Mouse (Mus musculus) hindbrain, embryonic 12.5 days (tissue): Measurements from ENCODE around the gene Gtsf2. TPM values are rescaled to one million over a fixed set of nuclear protein-coding genes. Genes with fewer than 3 reads are reported as not detected.
"Not testable (repeated sequence)": the region's sequence is repeated elsewhere in the genome, so short reads cannot be mapped to it uniquely, and the experiment has no call there.

Experiments used
- ATAC-seq: fragments of 200-750 bp; cut with Nextera tagmentation; 2 replicates; pipeline ENCODE4 v1.8.0; 2017; ENCODE audit warnings: moderate TSS enrichment; ENCODE audit not compliant: low FRiP score
- H3K27ac ChIP-seq: fragments of 300-500 bp; sonication (generic); 2 replicates; pipeline ENCODE4 v1.5.1; 2016; ENCODE audit warnings: mild to moderate bottlenecking
- H3K27me3 ChIP-seq: fragments of 300-500 bp; sonication (generic); 2 replicates; pipeline ENCODE4 v1.6.1; 2016; ENCODE audit warnings: mild to moderate bottlenecking
- H3K36me3 ChIP-seq: fragments of 300-500 bp; sonication (generic); 2 replicates; pipeline ENCODE4 v1.6.1; 2016; ENCODE audit warnings: mild to moderate bottlenecking
- H3K4me1 ChIP-seq: fragments of 300-500 bp; sonication (generic); 2 replicates; pipeline ENCODE4 v1.6.1; 2016
- H3K4me2 ChIP-seq: fragments of 300-500 bp; sonication (generic); replicated peaks from 2 replicates; pipeline ENCODE4 v1.6.1; 2016; ENCODE audit warnings: mild to moderate bottlenecking
- H3K4me3 ChIP-seq: fragments of 300-500 bp; sonication (generic); 2 replicates; pipeline ENCODE4 v1.5.1; 2016; ENCODE audit warnings: mild to moderate bottlenecking
- H3K9ac ChIP-seq: fragments of 300-500 bp; sonication (generic); 2 replicates; pipeline ENCODE4 v1.6.1; 2016; ENCODE audit warnings: mild to moderate bottlenecking, moderate library complexity
- H3K9me3 ChIP-seq: fragments of 300-500 bp; sonication (generic); replicated peaks from 2 replicates; pipeline ENCODE4 v1.6.1; 2016; ENCODE audit warnings: mild to moderate bottlenecking
- WGBS: fragments of 180-500 bp; shearing (Covaris S2); methylation state at CpG from one replicate; pipeline ENCODE4 v1.1.7; 2016; 5-methylcytosine and 5-hydroxymethylcytosine counted together
- polyA plus RNA-seq: library from polyadenylated mRNA; unstranded; fragments of >200 nt; fragmentation: Nextera tagmentation; extraction: Ambion mirVana; gene quantifications from 2 replicates; pipeline ENCODE4 v1.2.1, GENCODE M21; 2016

The Gtsf2 gene
- polyA plus RNA-seq, 1 experiment from 2014 or later, result not detected

- no peak overlapping the region for H3K4me3 ChIP-seq
- WGBS, result 85% methylated on average over 7 of the region's 7 CpGs
- H3K9me3 ChIP-seq, result no peaks in the 10 kb centered on the region
- no peak overlapping the region for H3K9ac ChIP-seq
- H3K36me3 ChIP-seq, result no peaks in the 10 kb centered on the region
- H3K27me3 ChIP-seq, result no peaks in the 10 kb centered on the region
- H3K4me2 ChIP-seq, result no peak overlapping the region
- no peak overlapping the region for H3K27ac ChIP-seq
- H3K4me1 ChIP-seq, result no peaks in the 10 kb centered on the region
- ATAC-seq, result no peak
Measured at GRCm38 (mm10) chr15:103471488-103472194, 23.4 kb upstream of the Gtsf2 start.

DNA sequence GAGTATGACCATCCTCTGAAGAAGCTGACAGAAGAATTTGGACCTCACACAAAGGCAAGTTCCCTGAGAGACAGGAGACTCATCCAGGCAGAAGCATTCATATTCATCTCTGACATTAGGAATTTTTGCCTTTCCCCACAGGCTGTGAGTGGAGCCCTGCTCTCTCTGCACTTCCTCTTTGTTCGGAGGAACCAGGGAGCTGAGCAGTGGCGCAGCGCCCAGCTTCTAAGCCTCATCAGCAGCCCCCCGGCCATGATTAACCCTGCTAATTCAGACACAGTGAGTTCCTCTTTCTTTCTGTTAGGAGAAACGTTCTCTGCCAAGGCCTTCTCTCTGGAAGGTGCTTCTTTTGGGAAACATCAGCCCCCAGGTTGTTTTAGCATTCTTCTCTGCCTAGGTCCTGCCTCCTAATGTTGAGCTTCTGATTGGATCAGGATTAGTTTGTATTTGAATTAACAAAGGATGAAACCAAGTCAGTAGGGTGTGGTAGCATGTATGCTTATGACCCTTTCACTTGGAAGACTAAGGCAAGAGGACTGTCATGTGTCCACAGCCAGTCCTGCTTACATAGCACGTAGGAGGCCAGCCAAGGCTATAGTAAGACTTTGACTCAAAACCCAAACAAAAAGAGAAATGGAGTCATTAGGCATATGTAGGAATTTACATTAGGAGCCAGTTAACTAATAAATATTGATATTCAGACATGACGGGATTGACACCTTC, 14.4 kb upstream of the Gtsf2 start:
- Histone ChIP-seq H3K36me3 (no peaks in the 10 kb centered on the region), H3K4me1 (no peaks in the 10 kb centered on the region), H3K9ac (no peak overlapping the region), H3K9me3 (no peaks in the 10 kb centered on the region), H3K27ac (no peak overlapping the region), H3K4me3 (no peak overlapping the region), H3K27me3 (no peaks in the 10 kb centered on the region), H3K4me2 (no peak overlapping the region)
- WGBS, result 79% methylated on average over 7 of the region's 7 CpGs
- no peak for ATAC-seq

DNA sequence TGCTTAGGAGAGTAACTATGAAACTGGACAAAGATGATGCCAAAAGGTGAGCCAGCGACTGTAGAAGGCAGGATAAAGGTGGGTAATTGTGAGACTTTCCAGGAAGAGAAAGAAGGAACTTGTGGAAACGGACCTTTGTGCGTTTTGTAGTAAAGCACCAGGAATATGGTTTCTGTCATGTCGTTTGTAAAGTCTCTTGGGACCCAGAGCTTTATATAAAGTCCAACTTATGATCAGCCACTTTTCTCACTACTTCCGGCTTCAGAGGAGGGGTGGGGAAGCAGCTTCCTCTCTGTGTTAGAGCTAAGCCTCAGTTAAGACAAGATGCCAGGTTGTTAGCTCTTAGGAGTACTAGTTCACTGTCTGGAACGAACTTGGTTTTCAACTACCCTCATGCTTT, 6.2 kb upstream of the Gtsf2 start:
- no peak overlapping the region for H3K4me2 ChIP-seq
- no peaks in the 10 kb centered on the region for H3K36me3 ChIP-seq
- H3K27me3 ChIP-seq, result no peaks in the 10 kb centered on the region
- no peaks in the 10 kb centered on the region for H3K9me3 ChIP-seq
- H3K27ac ChIP-seq, result no peak overlapping the region
- H3K9ac ChIP-seq, result no peak overlapping the region
- no peak for ATAC-seq
- no peaks in the 10 kb centered on the region for H3K4me1 ChIP-seq
- H3K4me3 ChIP-seq, result no peak overlapping the region
- 84% methylated on average over 6 of the region's 6 CpGs for WGBS

DNA sequence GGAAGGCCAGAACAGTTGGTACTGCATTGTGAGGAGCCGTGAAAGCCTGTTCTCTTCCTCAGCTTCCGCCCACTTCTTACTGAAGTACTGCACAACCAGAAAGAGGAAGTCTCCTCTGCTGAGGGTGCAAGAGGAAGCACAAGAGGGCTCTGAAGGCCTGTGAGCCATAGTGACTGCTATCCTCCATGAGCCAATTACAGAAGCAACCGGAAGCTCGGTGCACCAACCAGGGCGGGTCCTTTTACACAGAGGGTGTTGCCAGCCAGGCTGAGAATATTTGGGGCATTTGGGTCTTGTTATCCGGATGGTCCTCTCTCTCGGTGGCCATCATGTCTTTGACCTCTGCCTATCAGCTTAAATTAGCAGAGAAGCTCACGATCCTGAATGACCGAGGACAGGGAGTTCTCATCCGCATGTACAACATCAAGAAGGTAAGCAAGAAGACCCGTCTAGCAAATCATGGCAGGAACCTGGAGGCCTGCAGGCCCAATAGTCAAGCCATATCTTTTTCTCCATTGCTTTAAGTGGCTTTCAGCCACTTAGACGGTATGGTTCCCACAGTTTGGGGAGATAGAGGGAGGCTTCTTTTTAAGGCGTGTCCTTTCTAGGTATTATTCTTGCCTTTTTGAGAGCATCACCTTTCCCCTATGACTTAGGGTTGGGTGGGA, 5.4 kb upstream of the Gtsf2 start, which contains the start of gene Nckap1l:
Gene Nckap1l, plus strand, starts transcription at position 244 of the 668 bp plus-strand sequence.
- H3K4me1 ChIP-seq, result no peaks in the 10 kb centered on the region
- 89% methylated on average over 13 of the region's 13 CpGs for WGBS
- no peaks in the 10 kb centered on the region for H3K27me3 ChIP-seq
- no peak within 1 kb of the TSS for H3K9ac ChIP-seq
- H3K36me3 ChIP-seq, result no peaks in the 10 kb centered on the region
- no peak within 1 kb of the TSS for H3K27ac ChIP-seq
- no peak for ATAC-seq
- no peak within 1 kb of the TSS for H3K4me3 ChIP-seq
- H3K9me3 ChIP-seq, result no peaks in the 10 kb centered on the region
- no peak within 1 kb of the TSS for H3K4me2 ChIP-seq

DNA sequence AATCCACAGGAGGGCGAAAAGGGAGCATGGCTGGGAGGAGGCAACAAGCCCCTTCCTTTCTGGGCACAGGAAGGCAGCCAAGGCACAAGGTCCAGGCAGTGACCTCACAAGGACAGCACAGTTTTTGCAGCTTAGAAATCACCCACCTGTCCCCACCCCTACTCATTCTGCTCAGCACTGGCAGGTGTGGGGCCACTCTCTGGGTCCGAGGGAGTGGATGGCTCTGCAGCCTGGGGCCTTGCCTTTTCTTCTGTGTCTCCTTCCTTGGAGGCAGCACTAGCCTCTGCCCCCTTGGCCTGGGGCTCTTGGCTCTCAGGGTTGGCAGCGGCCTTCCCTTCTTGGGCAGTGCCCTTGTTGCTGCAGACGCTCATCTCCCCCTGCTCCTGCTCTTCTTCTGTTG, 2.3 kb downstream of the Gtsf2 start:
- not testable (repeated sequence) for H3K27ac ChIP-seq, H3K4me1 ChIP-seq, ATAC-seq, H3K4me3 ChIP-seq, H3K36me3 ChIP-seq, H3K27me3 ChIP-seq, H3K4me2 ChIP-seq, H3K9ac ChIP-seq, H3K9me3 ChIP-seq
- 83% methylated on average over 4 of the region's 4 CpGs for WGBS

DNA sequence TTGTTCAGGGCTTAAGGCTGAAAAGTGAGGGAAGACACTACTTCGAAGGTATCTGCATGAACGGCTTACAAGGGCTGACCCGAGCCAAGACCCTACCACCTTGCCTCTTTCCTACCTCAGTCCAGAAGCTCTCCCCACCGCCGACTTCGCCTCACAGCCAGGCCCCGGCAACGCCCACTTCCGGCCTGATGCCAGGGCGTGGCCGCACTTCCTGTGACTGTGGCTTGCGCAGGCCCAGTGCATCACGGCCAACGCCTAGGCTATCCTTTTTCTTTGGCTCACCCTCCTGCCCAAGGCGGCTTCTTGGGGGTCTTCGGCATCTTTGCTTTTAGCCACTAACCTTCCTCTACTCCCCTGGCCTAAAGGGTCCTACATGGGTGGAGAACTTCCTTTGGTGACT, 18.0 kb downstream of the Gtsf2 start, which contains the start of gene Gtsf1:
Gene Gtsf1, minus strand, starts transcription at position 230 of the 400 bp plus-strand sequence.
- no peak within 1 kb of the TSS for H3K9ac ChIP-seq
- no peaks in the 10 kb centered on the region for H3K27me3 ChIP-seq
- H3K36me3 ChIP-seq, result no peaks in the 10 kb centered on the region
- no peaks in the 10 kb centered on the region for H3K9me3 ChIP-seq
- no peaks in the 10 kb centered on the region for H3K4me1 ChIP-seq
- H3K27ac ChIP-seq, result no peak within 1 kb of the TSS
- ATAC-seq, result no peak
- 97% methylated on average over 16 of the region's 16 CpGs for WGBS
- no peak within 1 kb of the TSS for H3K4me2 ChIP-seq
- H3K4me3 ChIP-seq, result no peak within 1 kb of the TSS

DNA sequence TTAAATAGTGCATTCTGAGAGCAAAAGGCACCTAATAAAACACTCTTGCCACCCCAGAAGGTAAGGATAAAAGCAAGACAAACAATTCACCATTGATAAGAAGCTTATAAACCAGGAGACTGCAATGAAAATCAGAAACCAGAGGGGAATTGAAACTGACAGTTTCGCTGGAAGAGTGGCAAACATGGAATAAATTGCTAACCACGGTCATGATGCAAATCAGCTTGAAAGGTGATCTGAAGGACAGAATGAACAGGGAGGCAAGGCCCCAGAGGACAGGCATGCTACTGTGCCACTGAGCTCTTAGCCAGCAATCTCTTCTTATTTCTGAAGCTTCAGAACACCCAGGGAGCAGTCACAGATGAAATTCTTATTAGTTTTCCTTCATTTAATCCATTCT, 21.3 kb downstream of the Gtsf2 start:
- H3K4me3 ChIP-seq, result no peak overlapping the region
- no peak overlapping the region for H3K9ac ChIP-seq
- no peaks in the 10 kb centered on the region for H3K27me3 ChIP-seq
- no peaks in the 10 kb centered on the region for H3K4me1 ChIP-seq
- no peak overlapping the region for H3K27ac ChIP-seq
- H3K4me2 ChIP-seq, result no peak overlapping the region
- WGBS, result 53% methylated on average over 2 of the region's 2 CpGs
- no peak for ATAC-seq
- H3K9me3 ChIP-seq, result no peaks in the 10 kb centered on the region
- H3K36me3 ChIP-seq, result no peaks in the 10 kb centered on the region

DNA sequence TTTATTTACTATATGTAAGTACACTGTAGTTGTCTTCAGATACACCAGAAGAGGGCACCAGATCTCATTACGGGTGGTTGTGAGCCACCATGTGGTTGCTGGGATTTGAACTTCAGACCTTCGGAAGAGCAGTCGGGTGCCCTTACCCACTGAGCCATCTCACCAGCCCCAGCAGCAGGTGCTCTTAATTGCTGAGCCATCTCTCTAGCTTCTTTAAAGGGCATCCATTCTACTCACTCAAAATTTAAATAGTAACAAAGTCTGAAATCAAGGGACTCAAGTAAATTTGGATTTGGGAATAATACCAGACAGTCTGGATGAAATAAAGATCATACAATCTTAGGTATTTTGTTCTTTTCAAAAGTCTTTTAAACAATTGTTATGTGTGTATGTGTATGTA, 42.7 kb downstream of the Gtsf2 start:
- H3K9me3 ChIP-seq, H3K27ac ChIP-seq, H3K27me3 ChIP-seq, H3K4me2 ChIP-seq, H3K36me3 ChIP-seq, H3K9ac ChIP-seq, ATAC-seq, H3K4me3 ChIP-seq, H3K4me1 ChIP-seq: not testable (repeated sequence)
- WGBS, result 85% methylated on average over 2 of the region's 3 CpGs

GRCm38 (mm10) chr15:103401361-103401760, 46.9 kb downstream of the Gtsf2 start:
- Histone ChIP-seq H3K9ac (no peak overlapping the region), H3K27ac (no peak overlapping the region), H3K4me3 (no peak overlapping the region), H3K4me1 (no peaks in the 10 kb centered on the region), H3K27me3 (no peaks in the 10 kb centered on the region), H3K9me3 (no peaks in the 10 kb centered on the region), H3K4me2 (no peak overlapping the region), H3K36me3 (no peaks in the 10 kb centered on the region)
- 93% methylated on average over 5 of the region's 5 CpGs for WGBS
- ATAC-seq, result no peak

GRCm38 (mm10) chr15:103393577-103393976, 54.7 kb downstream of the Gtsf2 start:
- Histone ChIP-seq H3K4me2 (no peak overlapping the region), H3K36me3 (no peaks in the 10 kb centered on the region), H3K9ac (no peak overlapping the region), H3K9me3 (no peaks in the 10 kb centered on the region), H3K27me3 (no peaks in the 10 kb centered on the region), H3K4me3 (no peak overlapping the region), H3K27ac (no peak overlapping the region), H3K4me1 (no peaks in the 10 kb centered on the region)
- ATAC-seq, result no peak
